Mouse (Mus musculus) CH12.LX (cell line): ENCODE measurements around the gene Thsd4. TPM values are rescaled to one million over a fixed set of nuclear protein-coding genes. Genes with fewer than 3 reads are reported as not detected.

Source experiments
- DNase-seq: peaks from one replicate; pipeline ENCODE4 v3.0.0-alpha.2; 2013; ENCODE audit errors: extremely low read depth
- H3K27ac ChIP-seq: 2 replicates; pipeline ENCODE4 v1.5.1; 2012; ENCODE audit warnings: low read depth, mild to moderate bottlenecking, control low read depth, moderate library complexity; ENCODE audit not compliant: insufficient read depth
- H3K27me3 ChIP-seq: replicated peaks from 2 replicates; pipeline ENCODE3; 2012; ENCODE audit warnings: inconsistent platforms
- H3K36me3 ChIP-seq, 2 experiments: replicated peaks in 1 of 2; 2 replicates each; pipeline versions ENCODE3 to v1.6.1; 2012; ENCODE audit warnings: inconsistent platforms in 1 of 2, low read length in 1 of 2, mild to moderate bottlenecking in 1 of 2, mixed read lengths in 1 of 2, moderate library complexity in 1 of 2; ENCODE audit not compliant: control insufficient read depth in 1 of 2, insufficient read depth in 1 of 2
- H3K4me1 ChIP-seq, 2 experiments: 2 replicates each; pipeline ENCODE4 v1.6.1; 2012; ENCODE audit warnings: inconsistent platforms in 1 of 2, moderate library complexity in 1 of 2; ENCODE audit not compliant: insufficient read depth in 2 of 2, control insufficient read depth in 1 of 2
- H3K4me2 ChIP-seq: 2 replicates; pipeline ENCODE4 v1.6.1; 2012; ENCODE audit warnings: low read depth, mild to moderate bottlenecking, control low read depth; ENCODE audit not compliant: poor library complexity, insufficient read depth, severe bottlenecking
- H3K4me3 ChIP-seq, 3 experiments: fragments of 150-350 bp in 1 of 3; sonication (generic) in 1 of 3; replicated peaks in 1 of 3; 2 replicates each; pipeline versions ENCODE3 to v1.5.1; 2011 to 2012; ENCODE audit warnings: low read depth in 2 of 3, low read length in 2 of 3, mild to moderate bottlenecking in 2 of 3, moderate library complexity in 2 of 3, control low read depth in 1 of 3, improper control_type of control experiment in 1 of 3, inconsistent platforms in 1 of 3, mixed read lengths in 1 of 3; ENCODE audit not compliant: poor library complexity in 1 of 3
- H3K79me2 ChIP-seq: replicated peaks from 2 replicates; pipeline ENCODE4 v1.6.1; 2012; ENCODE audit warnings: mild to moderate bottlenecking, moderate library complexity; ENCODE audit not compliant: control insufficient read depth, poor library complexity, insufficient read depth, severe bottlenecking; ENCODE audit errors: extremely low read depth
- H3K9ac ChIP-seq: 2 replicates; pipeline ENCODE4 v1.6.1; 2012; ENCODE audit warnings: low read depth, mild to moderate bottlenecking, control low read depth, moderate library complexity; ENCODE audit not compliant: insufficient read depth
- H3K9me3 ChIP-seq: replicated peaks from 2 replicates; pipeline ENCODE3; 2012; ENCODE audit warnings: low read length, inconsistent platforms, mixed read lengths
- BHLHE40 ChIP-seq: IDR thresholded peaks from 2 replicates; pipeline ENCODE4 v1.6.1; 2011; ENCODE audit warnings: mild to moderate bottlenecking, low read depth, low read length, improper control_type of control experiment
- CTCF ChIP-seq, 2 experiments: IDR thresholded peaks in 1 of 2; conservative IDR thresholded peaks in 1 of 2; 2 replicates each; pipeline ENCODE4 v1.5.1; 2011 to 2012; ENCODE audit warnings: low read depth in 2 of 2, low read length in 2 of 2, improper control_type of control experiment in 1 of 2, inconsistent platforms in 1 of 2, mild to moderate bottlenecking in 1 of 2, moderate library complexity in 1 of 2
- E2F4 ChIP-seq: IDR thresholded peaks from 2 replicates; pipeline ENCODE4 v1.6.1; 2011; ENCODE audit warnings: low read depth, low read length, improper control_type of control experiment; ENCODE audit not compliant: insufficient replicate concordance
- ELF1 ChIP-seq: IDR thresholded peaks from 2 replicates; pipeline ENCODE4 v1.6.1; 2014; ENCODE audit warnings: low read depth, mild to moderate bottlenecking, inconsistent platforms, low read length, improper control_type of control experiment
- GABPA ChIP-seq: IDR thresholded peaks from 2 replicates; pipeline ENCODE4 v1.6.1; 2012; ENCODE audit warnings: low read depth, low read length, improper control_type of control experiment, inconsistent platforms; ENCODE audit not compliant: insufficient replicate concordance
- IRF4 ChIP-seq: IDR thresholded peaks from 2 replicates; pipeline ENCODE4 v1.6.1; 2014; ENCODE audit warnings: low read depth, mild to moderate bottlenecking, inconsistent platforms, low read length, improper control_type of control experiment
- JUND ChIP-seq: conservative IDR thresholded peaks from 2 replicates; pipeline ENCODE4 v1.6.1; 2011; ENCODE audit warnings: low read depth, low read length, improper control_type of control experiment
- MAZ ChIP-seq: IDR thresholded peaks from 2 replicates; pipeline ENCODE4 v1.6.1; 2012; ENCODE audit warnings: low read depth, mild to moderate bottlenecking, inconsistent platforms, low read length, improper control_type of control experiment, moderate library complexity
- MEF2A ChIP-seq: IDR thresholded peaks from 2 replicates; pipeline ENCODE4 v1.6.1; 2014; ENCODE audit warnings: low read depth, mild to moderate bottlenecking, inconsistent platforms, low read length, improper control_type of control experiment, borderline replicate concordance
- MXI1 ChIP-seq: IDR thresholded peaks from 2 replicates; pipeline ENCODE4 v1.6.1; 2011; ENCODE audit warnings: mild to moderate bottlenecking, low read depth, low read length, improper control_type of control experiment
- NELFE ChIP-seq: IDR thresholded peaks from 2 replicates; pipeline ENCODE4 v1.6.1; 2011; ENCODE audit warnings: low read depth, low read length, improper control_type of control experiment
- NRF1 ChIP-seq: IDR thresholded peaks from 2 replicates; pipeline ENCODE4 v1.6.1; 2014; ENCODE audit warnings: low read depth, mild to moderate bottlenecking, inconsistent platforms, low read length, improper control_type of control experiment, moderate library complexity
- PAX5 ChIP-seq: IDR thresholded peaks from 2 replicates; pipeline ENCODE4 v1.6.1; 2012; ENCODE audit warnings: low read length, inconsistent platforms, mixed read lengths
- POLR2A ChIP-seq: IDR thresholded peaks from 2 replicates; pipeline ENCODE4 v1.6.1; 2011; ENCODE audit warnings: low read depth, mild to moderate bottlenecking, improper control_type of control experiment, low read length
- POLR2AphosphoS2 ChIP-seq: IDR thresholded peaks from 2 replicates; pipeline ENCODE4 v1.6.1; 2011; ENCODE audit warnings: low read depth, low read length, improper control_type of control experiment
- SIN3A ChIP-seq: IDR thresholded peaks from 2 replicates; pipeline ENCODE4 v1.6.1; 2012; ENCODE audit warnings: low read length, improper control_type of control experiment, inconsistent platforms
- SMC3 ChIP-seq: IDR thresholded peaks from 2 replicates; pipeline ENCODE4 v1.6.1; 2011; ENCODE audit warnings: low read depth, low read length, improper control_type of control experiment
- TBP ChIP-seq: conservative IDR thresholded peaks from 2 replicates; pipeline ENCODE4 v1.6.1; 2011; ENCODE audit warnings: low read depth, low read length, improper control_type of control experiment
- TCF12 ChIP-seq: IDR thresholded peaks from 2 replicates; pipeline ENCODE4 v1.6.1; 2014; ENCODE audit warnings: low read depth, mild to moderate bottlenecking, inconsistent platforms, low read length, improper control_type of control experiment
- UBTF ChIP-seq: IDR thresholded peaks from 2 replicates; pipeline ENCODE4 v1.6.1; 2012; ENCODE audit warnings: low read depth, mild to moderate bottlenecking, inconsistent platforms, low read length, improper control_type of control experiment, moderate library complexity
- USF1 ChIP-seq: IDR thresholded peaks from 2 replicates; pipeline ENCODE4 v1.6.1; 2014; ENCODE audit warnings: low read depth, mild to moderate bottlenecking, inconsistent platforms, low read length, improper control_type of control experiment
- USF2 ChIP-seq: conservative IDR thresholded peaks from 2 replicates; pipeline ENCODE4 v1.6.1; 2011; ENCODE audit warnings: low read depth, low read length, improper control_type of control experiment
- ZC3H11A ChIP-seq: IDR thresholded peaks from 2 replicates; pipeline ENCODE4 v1.6.1; 2012; ENCODE audit warnings: low read depth, mild to moderate bottlenecking, inconsistent platforms, low read length, improper control_type of control experiment
- ZKSCAN1 ChIP-seq: IDR thresholded peaks from 2 replicates; pipeline ENCODE4 v1.6.1; 2012; ENCODE audit warnings: low read depth, inconsistent platforms, low read length, improper control_type of control experiment, borderline replicate concordance
- dilution Hi-C: fragments of 300-500 bp; cut with MboI; formaldehyde crosslinking; loops from 2 replicates; pipeline ENCODE4 v1.14.3; 2020; ENCODE audit warnings: low sequenced_read_pairs; ENCODE audit not compliant: extremely low pct_unique_long_range_greater_than_20kb, extremely low pct_ligation_motif_present
- in situ Hi-C: fragments of 300-500 bp; cut with MboI; formaldehyde crosslinking; loops from 3 replicates; pipeline ENCODE4 v1.14.3; 2019; ENCODE audit warnings: low sequenced_read_pairs, low pct_ligation_motif_present, low pct_unique_long_range_greater_than_20kb, mixed read lengths
- polyA plus RNA-seq: library from polyadenylated mRNA; unstranded; fragments of >175 nt; gene quantifications from 2 replicates; pipeline ENCODE4 v1.2.1, GENCODE M21; 2012; ENCODE audit warnings: low read depth; ENCODE audit not compliant: insufficient read length
- total RNA-seq, 2 experiments: library from RNA; depleted of rRNA; stranded (reverse); fragments of 300-350 nt in 1 of 2; fragments of >200 nt in 1 of 2; gene quantifications; 2 replicates each; pipeline ENCODE4 v1.2.3; 2012 to 2014

Thsd4 gene
- total and polyA plus RNA-seq, 3 experiments, result not detected

- in situ Hi-C loops, result no loop called here
- dilution Hi-C loops, result no loop called here
Measured at GRCm38 (mm10) chr9:60143816-60144215, 378.0 kb downstream of the Thsd4 start.

GRCm38 (mm10) chr9:60141081-60141514 is 380.7 kb downstream of the Thsd4 start:
- Histone ChIP-seq H3K9ac (no peak overlapping the region), H3K27me3 (no peaks in the 10 kb centered on the region), H3K4me1 (peaks cover 0 to 9% of the 10 kb centered on the region in 2 experiments; a peak in 1 of 4 replicates), H3K4me2 (no peak overlapping the region), H3K27ac (no peak overlapping the region), H3K79me2 (no peaks in the 10 kb centered on the region), H3K9me3 (no peaks in the 10 kb centered on the region), H3K36me3 (no peaks in the 10 kb centered on the region), H3K4me3 (no peak overlapping the region)
- DNase-seq, result no peak
- TF ChIP-seq UBTF, result no peak
- TF ChIP-seq MEF2A, result no peak
- TF ChIP-seq POLR2AphosphoS2, result no peak
- no peak for TF ChIP-seq GABPA
- no peak for TF ChIP-seq USF1
- no peak for TF ChIP-seq POLR2A
- no peak for TF ChIP-seq CTCF (conservative IDR thresholded peaks at IDR 0.05 in 1 of 2, IDR thresholded peaks at IDR 0.05 in 1 of 2; ENCODE audit: low read depth in 2 of 2, low read length in 2 of 2)
- TF ChIP-seq NELFE, result no peak
- TF ChIP-seq E2F4, result no peak
- no peak for TF ChIP-seq TBP
- no peak for TF ChIP-seq ZC3H11A
- in situ Hi-C loops (no loop called here), dilution Hi-C loops (no loop called here)

More at GRCm38 (mm10) chr9:60143816-60144215, 378.0 kb downstream of the Thsd4 start:
- Histone ChIP-seq H3K4me1 (peaks cover 0 to 9% of the 10 kb centered on the region in 2 experiments; a peak in 1 of 4 replicates), H3K4me3 (no peak overlapping the region), H3K9ac (no peak overlapping the region), H3K36me3 (no peaks in the 10 kb centered on the region), H3K27ac (no peak overlapping the region), H3K27me3 (no peaks in the 10 kb centered on the region), H3K4me2 (no peak overlapping the region), H3K9me3 (no peaks in the 10 kb centered on the region), H3K79me2 (no peaks in the 10 kb centered on the region)
- TF ChIP-seq PAX5 (no peak), IRF4 (no peak), CTCF (conservative IDR thresholded peaks at IDR 0.05 in 1 of 2, IDR thresholded peaks at IDR 0.05 in 1 of 2; ENCODE audit: low read depth in 2 of 2, low read length in 2 of 2) (no peak), UBTF (no peak), MXI1 (no peak), ELF1 (no peak), SMC3 (no peak), GABPA (no peak), TCF12 (no peak), BHLHE40 (no peak), JUND (no peak), ZKSCAN1 (no peak), USF2 (no peak), E2F4 (no peak), MAZ (no peak), SIN3A (no peak), NRF1 (no peak)
- no peak for DNase-seq
